Mouse (Mus musculus): Measurements from ENCODE around the gene Pla2g4b. TPM values are rescaled to one million over a fixed set of nuclear protein-coding genes. Genes with fewer than 3 reads are reported as not detected.

Pla2g4b gene
- polyA plus RNA-seq, 1 experiment from 2014 or later: 1.8 TPM

DNA sequence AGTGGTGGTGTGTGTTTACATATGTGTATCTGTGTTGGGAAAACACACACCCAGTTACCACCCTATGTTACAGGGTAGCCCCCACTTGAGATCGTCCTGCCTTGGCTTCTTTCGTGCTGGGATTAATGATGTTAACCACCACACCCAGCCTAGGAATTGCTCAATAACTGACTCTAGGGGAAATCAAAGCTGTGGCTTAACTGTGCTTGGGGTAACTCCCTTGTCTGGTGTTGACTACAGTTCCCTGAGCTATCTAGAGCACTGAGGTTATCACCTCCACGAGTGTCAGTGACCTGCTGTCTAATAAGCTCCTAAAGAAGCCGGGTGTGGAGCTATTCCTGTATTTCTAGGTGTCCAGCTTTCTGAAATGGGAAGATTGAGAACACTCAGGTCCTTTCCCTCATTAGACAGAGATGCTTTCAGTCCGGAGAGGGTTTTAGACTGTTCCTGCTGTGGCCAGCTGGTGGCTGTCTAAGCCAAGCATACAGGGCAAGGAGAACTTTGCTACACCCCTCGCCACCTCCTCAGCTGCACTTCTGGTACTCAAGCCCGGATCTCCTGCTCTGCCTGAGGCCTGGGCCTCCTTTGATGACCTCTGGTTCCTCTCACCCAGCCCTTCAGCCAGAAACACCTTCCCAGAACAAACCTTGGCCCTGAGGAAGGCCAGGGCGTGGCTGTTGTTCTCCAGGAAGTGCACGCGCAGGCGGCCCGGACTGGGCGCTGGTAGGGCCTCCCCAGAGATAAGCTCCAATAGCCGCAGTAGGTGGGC is 51.6 kb downstream of the Pla2g4b start:
- Histone ChIP-seq H3K27ac (ENCODE audit: low read length) (no peak overlapping the region), H3K9me3 (replicated peaks; ENCODE audit: control insufficient read depth, low read length) (0 out of 2 replicates have a peak, but pooled peaks cover 4% of the 10 kb centered on the region), H3K4me1 (ENCODE audit: control insufficient read depth, insufficient read depth, low read length) (0 out of 2 replicates have a peak, but pooled peaks cover 4% of the 10 kb centered on the region), H3K4me2 (ENCODE audit: low read depth, low read length) (no peak overlapping the region), H3K9ac (ENCODE audit: low read length) (peak overlapping the region; percentile 53), H3K27me3 (ENCODE audit: control insufficient read depth, insufficient read depth, low read length) (no peaks in the 10 kb centered on the region), H3K36me3 (ENCODE audit: control insufficient read depth, insufficient read depth) (peaks cover 4% of the 10 kb centered on the region), H3K4me3 (ENCODE audit: low read length) (no peak overlapping the region)
- 46% methylated on average over 14 of the region's 14 CpGs for WGBS
- ATAC-seq (replicated peaks; ENCODE audit: extremely low read depth, insufficient read depth, low FRiP score): peak; percentile 82

DNA sequence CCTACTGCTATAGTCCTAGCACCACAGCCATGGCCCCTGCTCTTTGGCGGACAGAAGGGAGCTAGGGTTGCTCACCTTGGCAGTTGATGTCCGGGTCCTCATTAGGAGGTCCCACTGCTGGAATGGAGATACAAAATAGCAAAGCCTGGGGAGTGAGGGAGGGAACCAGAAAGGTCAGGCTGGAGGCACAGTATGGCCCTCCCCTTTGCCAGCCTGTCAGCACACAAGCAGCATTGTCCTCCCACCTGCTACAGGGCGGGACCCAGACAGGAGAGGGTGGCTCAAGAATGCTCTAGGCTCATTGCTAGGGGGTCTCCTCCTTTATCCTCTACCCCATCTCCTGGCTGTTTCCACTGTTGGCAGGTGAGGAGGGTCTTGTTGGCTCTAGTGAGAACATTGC is 52.8 kb downstream of the Pla2g4b start:
- Histone ChIP-seq H3K27ac (ENCODE audit: low read length) (no peak overlapping the region), H3K9ac (ENCODE audit: low read length) (no peak overlapping the region), H3K9me3 (replicated peaks; ENCODE audit: control insufficient read depth, low read length) (0 out of 2 replicates have a peak, but pooled peaks cover 4% of the 10 kb centered on the region), H3K27me3 (ENCODE audit: control insufficient read depth, insufficient read depth, low read length) (no peaks in the 10 kb centered on the region), H3K4me2 (ENCODE audit: low read depth, low read length) (no peak overlapping the region), H3K4me3 (ENCODE audit: low read length) (no peak overlapping the region), H3K4me1 (ENCODE audit: control insufficient read depth, insufficient read depth, low read length) (0 out of 2 replicates have a peak, but pooled peaks cover 7% of the 10 kb centered on the region), H3K36me3 (ENCODE audit: control insufficient read depth, insufficient read depth) (peaks cover 9% of the 10 kb centered on the region)
- no peak for ATAC-seq (replicated peaks; ENCODE audit: extremely low read depth, insufficient read depth, low FRiP score)
- WGBS: 81% methylated on average over 3 of the region's 3 CpGs

DNA sequence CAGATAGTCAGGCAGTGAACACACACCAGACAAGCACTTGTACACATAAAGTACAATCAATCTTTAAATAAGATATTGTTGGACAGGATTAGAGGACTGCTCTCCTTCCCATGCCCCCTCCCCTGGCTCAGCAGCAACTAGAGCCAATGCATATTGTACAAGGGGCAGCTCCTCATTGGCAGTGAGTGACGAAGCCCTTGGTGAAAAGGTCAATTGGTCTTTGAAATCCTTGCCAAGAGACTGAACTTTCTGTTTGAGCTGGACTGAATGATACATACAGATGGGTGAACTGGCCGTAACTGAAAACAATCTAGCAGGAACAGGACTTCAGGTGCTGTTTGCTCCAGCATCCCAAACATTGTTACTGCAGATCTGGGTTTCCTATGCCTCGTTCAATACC is 54.2 kb downstream of the Pla2g4b start:
- 0 out of 2 replicates have a peak, but pooled peaks cover 7% of the 10 kb centered on the region for H3K4me1 ChIP-seq (ENCODE audit: control insufficient read depth, insufficient read depth, low read length)
- H3K4me3 ChIP-seq (ENCODE audit: low read length): no peak overlapping the region
- peaks cover 13% of the 10 kb centered on the region for H3K36me3 ChIP-seq (ENCODE audit: control insufficient read depth, insufficient read depth)
- no peak overlapping the region for H3K4me2 ChIP-seq (ENCODE audit: low read depth, low read length)
- H3K27ac ChIP-seq (ENCODE audit: low read length): no peak overlapping the region
- H3K9me3 ChIP-seq (replicated peaks; ENCODE audit: control insufficient read depth, low read length): 0 out of 2 replicates have a peak, but pooled peaks cover under 1% of the 10 kb centered on the region
- WGBS: 83% methylated on average over 3 of the region's 3 CpGs
- no peak for ATAC-seq (replicated peaks; ENCODE audit: extremely low read depth, insufficient read depth, low FRiP score)
- no peak overlapping the region for H3K9ac ChIP-seq (ENCODE audit: low read length)
- H3K27me3 ChIP-seq (ENCODE audit: control insufficient read depth, insufficient read depth, low read length): no peaks in the 10 kb centered on the region

DNA sequence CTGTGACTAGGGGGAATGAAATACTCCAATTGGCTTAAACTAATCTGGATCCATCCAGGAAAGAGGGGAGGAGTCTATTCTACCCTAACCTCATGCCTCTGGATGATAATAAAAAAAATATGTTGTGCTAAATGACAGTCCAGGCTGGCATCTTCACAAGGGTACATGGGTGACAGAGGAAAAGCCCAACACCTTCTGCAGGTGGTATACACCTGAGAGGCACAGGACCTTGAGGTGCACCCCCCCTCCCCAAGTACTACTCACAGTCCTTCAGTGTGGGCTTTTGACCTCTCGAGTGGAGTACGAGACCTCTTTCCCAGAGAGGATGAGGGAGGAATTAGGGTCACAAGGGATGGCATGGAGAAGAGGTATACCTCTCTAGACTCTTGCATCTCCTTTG is 54.7 kb downstream of the Pla2g4b start:
- H3K9ac ChIP-seq (ENCODE audit: low read length): no peak overlapping the region
- 90% methylated on average over 2 of the region's 2 CpGs for WGBS
- H3K27me3 ChIP-seq (ENCODE audit: control insufficient read depth, insufficient read depth, low read length): no peaks in the 10 kb centered on the region
- H3K4me2 ChIP-seq (ENCODE audit: low read depth, low read length): no peak overlapping the region
- ATAC-seq (replicated peaks; ENCODE audit: extremely low read depth, insufficient read depth, low FRiP score): no peak
- H3K27ac ChIP-seq (ENCODE audit: low read length): no peak overlapping the region
- H3K4me3 ChIP-seq (ENCODE audit: low read length): no peak overlapping the region
- 0 out of 2 replicates have a peak, but pooled peaks cover 7% of the 10 kb centered on the region for H3K4me1 ChIP-seq (ENCODE audit: control insufficient read depth, insufficient read depth, low read length)
- peaks cover 13% of the 10 kb centered on the region for H3K36me3 ChIP-seq (ENCODE audit: control insufficient read depth, insufficient read depth)
- H3K9me3 ChIP-seq (replicated peaks; ENCODE audit: control insufficient read depth, low read length): no peaks in the 10 kb centered on the region

DNA sequence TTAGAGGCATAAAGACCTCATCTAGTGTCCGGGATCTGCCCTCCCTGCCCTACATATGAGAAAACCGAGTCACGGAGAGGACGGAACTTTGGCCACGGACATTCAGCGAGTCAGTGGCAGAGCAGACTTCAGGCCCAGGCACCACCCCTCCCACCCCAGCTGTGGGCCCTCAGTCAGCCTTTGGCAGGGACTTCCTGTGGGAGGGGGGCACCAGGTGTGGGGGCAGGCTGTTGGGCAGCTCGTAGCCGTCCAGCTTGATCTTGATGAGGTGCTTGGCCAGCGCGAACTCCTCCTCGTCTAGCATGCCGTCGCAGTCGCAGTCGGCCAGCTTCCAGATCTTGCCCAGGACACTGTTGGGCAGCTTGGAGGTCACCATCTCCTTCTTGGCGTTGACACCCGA is 57.8 kb downstream of the Pla2g4b start:
- H3K36me3 ChIP-seq (ENCODE audit: control insufficient read depth, insufficient read depth): peaks cover 19% of the 10 kb centered on the region
- no peak overlapping the region for H3K9ac ChIP-seq (ENCODE audit: low read length)
- H3K9me3 ChIP-seq (replicated peaks; ENCODE audit: control insufficient read depth, low read length): no peaks in the 10 kb centered on the region
- no peak overlapping the region for H3K27ac ChIP-seq (ENCODE audit: low read length)
- H3K4me3 ChIP-seq (ENCODE audit: low read length): no peak overlapping the region
- no peak overlapping the region for H3K4me2 ChIP-seq (ENCODE audit: low read depth, low read length)
- no peaks in the 10 kb centered on the region for H3K27me3 ChIP-seq (ENCODE audit: control insufficient read depth, insufficient read depth, low read length)
- ATAC-seq (replicated peaks; ENCODE audit: extremely low read depth, insufficient read depth, low FRiP score): no peak
- 61% methylated on average over 17 of the region's 17 CpGs for WGBS
- H3K4me1 ChIP-seq (ENCODE audit: control insufficient read depth, insufficient read depth, low read length): peaks cover 12% of the 10 kb centered on the region

Small RNAs within 50 kb of the gene (microRNA-seq; reads per million reads assigned to microRNA genes)
- not detected for gene Mir7665

Other genes with a start within 250 kb of the Pla2g4b start
- 17.2 and 18.3 TPM in 2 replicates for gene Rpap1, start 245.9 kb upstream of the Pla2g4b start, polyA plus RNA-seq (2015; fragmentation: Nextera tagmentation; extraction: Ambion mirVana)
- gene Tyro3, start 235.7 kb upstream of the Pla2g4b start, polyA plus RNA-seq (2015; fragmentation: Nextera tagmentation; extraction: Ambion mirVana): 5.1 and 8.0 TPM in 2 replicates
- gene Mga, start 136.2 kb upstream of the Pla2g4b start, polyA plus RNA-seq (2015; fragmentation: Nextera tagmentation; extraction: Ambion mirVana): 14.9 and 17.8 TPM in 2 replicates
- gene Mapkbp1, start 60.7 kb upstream of the Pla2g4b start, polyA plus RNA-seq (2015; fragmentation: Nextera tagmentation; extraction: Ambion mirVana): 2.2 and 2.4 TPM in 2 replicates
- 16.7 and 17.3 TPM in 2 replicates for gene Jmjd7, start 5.9 kb upstream of the Pla2g4b start, polyA plus RNA-seq (2015; fragmentation: Nextera tagmentation; extraction: Ambion mirVana)
- 2.0 and 2.2 TPM in 2 replicates for gene Gm28042, start 5.9 kb upstream of the Pla2g4b start, polyA plus RNA-seq (2015; fragmentation: Nextera tagmentation; extraction: Ambion mirVana)
- gene Ehd4, start 121.2 kb downstream of the Pla2g4b start, polyA plus RNA-seq (2015; fragmentation: Nextera tagmentation; extraction: Ambion mirVana): 163 and 195 TPM in 2 replicates
- 1.6 and 2.1 TPM in 2 replicates for gene Pla2g4e, start 211.9 kb downstream of the Pla2g4b start, polyA plus RNA-seq (2015; fragmentation: Nextera tagmentation; extraction: Ambion mirVana)

Data from heart, embryonic 16.5 days (tissue).